Mouse (Mus musculus) kidney, embryonic 15.5 days (tissue): ENCODE measurements around the gene Tmem128. TPM values are rescaled to one million over a fixed set of nuclear protein-coding genes. Genes with fewer than 3 reads are reported as not detected.

Experiments
- ATAC-seq: fragments of 200-750 bp; cut with Nextera tagmentation; replicated peaks from 2 replicates; pipeline ENCODE4 v1.8.0; 2017; ENCODE audit warnings: moderate TSS enrichment; ENCODE audit not compliant: low FRiP score
- H3K27ac ChIP-seq: fragments of 300-500 bp; sonication (generic); 2 replicates; pipeline ENCODE4 v1.5.1; 2015; ENCODE audit warnings: mild to moderate bottlenecking, inconsistent platforms
- H3K27me3 ChIP-seq: fragments of 300-500 bp; sonication (generic); 2 replicates; pipeline ENCODE4 v1.6.1; 2015; ENCODE audit warnings: inconsistent platforms
- H3K36me3 ChIP-seq: fragments of 300-500 bp; sonication (generic); 2 replicates; pipeline ENCODE4 v1.6.1; 2015; ENCODE audit warnings: inconsistent platforms
- H3K4me1 ChIP-seq: fragments of 300-500 bp; sonication (generic); 2 replicates; pipeline ENCODE4 v1.6.1; 2015; ENCODE audit warnings: inconsistent platforms
- H3K4me2 ChIP-seq: fragments of 300-500 bp; sonication (generic); 2 replicates; pipeline ENCODE4 v1.6.1; 2015; ENCODE audit warnings: moderate library complexity, mild to moderate bottlenecking, inconsistent platforms
- H3K4me3 ChIP-seq: fragments of 300-500 bp; sonication (generic); replicated peaks from 2 replicates; pipeline ENCODE4 v1.5.1; 2015; ENCODE audit warnings: mild to moderate bottlenecking, inconsistent platforms
- H3K9ac ChIP-seq: fragments of 300-500 bp; sonication (generic); 2 replicates; pipeline ENCODE4 v1.6.1; 2015; ENCODE audit warnings: mild to moderate bottlenecking, inconsistent platforms
- H3K9me3 ChIP-seq: fragments of 300-500 bp; sonication (generic); replicated peaks from 2 replicates; pipeline ENCODE4 v1.6.1; 2016; ENCODE audit warnings: inconsistent platforms
- WGBS: fragments of 180-500 bp; shearing (Covaris S2); methylation state at CpG from one replicate; pipeline ENCODE4 v1.1.7; 2015; ENCODE audit warnings: mixed read lengths; 5-methylcytosine and 5-hydroxymethylcytosine counted together
- polyA plus RNA-seq: library from polyadenylated mRNA; unstranded; fragments of >200 nt; fragmentation: Nextera tagmentation; extraction: Ambion mirVana; gene quantifications from 2 replicates; pipeline ENCODE4 v1.2.1, GENCODE M21; 2015

The Tmem128 gene
- polyA plus RNA-seq, result 84.4 and 94.9 TPM in 2 replicates

DNA sequence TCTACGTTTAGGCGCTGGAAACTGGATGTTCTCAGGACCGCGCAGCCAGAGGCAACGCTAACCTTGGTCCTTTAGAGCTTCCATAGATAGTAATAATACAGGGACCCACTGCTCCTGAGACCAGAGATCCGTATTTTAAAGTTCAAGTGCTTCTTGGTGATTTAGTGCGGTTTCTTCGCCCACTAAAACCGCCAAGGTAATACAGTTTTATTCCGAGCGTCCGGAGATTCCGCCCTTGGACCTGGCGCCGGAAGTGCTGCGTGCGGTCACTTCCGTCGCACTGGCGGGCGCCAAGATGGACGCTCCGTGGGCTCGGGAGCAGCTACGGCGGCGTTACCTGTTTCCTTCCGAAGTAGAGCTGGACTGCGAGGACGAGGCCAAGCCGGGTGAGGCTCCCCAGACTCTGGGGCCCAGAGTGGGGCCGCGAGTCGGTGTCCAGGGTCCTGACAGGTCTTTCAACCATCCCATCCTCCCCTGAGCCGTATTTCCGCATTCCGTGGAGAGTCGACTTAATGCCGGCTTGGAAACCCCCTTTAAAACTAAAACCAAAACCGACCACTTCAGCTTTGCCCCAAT is at the start of gene Tmem128:
Gene Tmem128 (plus strand): TSS at position 79 of the 576 bp plus-strand sequence.
- Histone ChIP-seq H3K4me3 (peak within 1 kb of the TSS; percentile 79), H3K27me3 (no peaks in the 10 kb centered on the region), H3K9me3 (no peaks in the 10 kb centered on the region), H3K27ac (peak within 1 kb of the TSS; percentile 96), H3K9ac (peak within 1 kb of the TSS; percentile 76), H3K4me1 (peaks cover 14% of the 10 kb centered on the region; the same call in 1 of the 2 replicates), H3K4me2 (peak within 1 kb of the TSS; percentile 80), H3K36me3 (peaks cover 35% of the 10 kb centered on the region)
- under 1% methylated on average over 40 of the region's 40 CpGs for WGBS
- peak; percentile 61 for ATAC-seq

DNA sequence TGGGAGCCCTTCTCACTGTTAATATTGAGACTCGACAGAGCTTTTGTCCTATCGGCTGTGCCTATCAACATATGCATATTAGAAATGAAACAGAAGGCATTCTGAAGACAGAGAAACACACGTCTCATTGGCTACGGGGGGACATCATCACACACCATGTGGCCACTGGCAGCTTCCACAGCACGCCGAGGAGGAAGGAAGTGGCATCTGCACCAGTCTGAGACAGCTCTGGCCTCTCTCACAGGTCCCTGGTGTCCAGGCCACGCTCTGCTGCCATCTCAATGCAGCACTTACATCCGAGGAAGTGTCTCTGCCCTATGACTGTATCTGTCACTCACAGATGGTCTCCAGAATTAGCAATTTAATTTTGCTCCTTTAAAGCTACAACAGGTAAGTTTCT is 48.3 kb upstream of the Tmem128 start:
- WGBS, result 86% methylated on average over 8 of the region's 8 CpGs
- no peak overlapping the region for H3K4me3 ChIP-seq
- no peaks in the 10 kb centered on the region for H3K27me3 ChIP-seq
- H3K36me3 ChIP-seq, result peaks cover 76% of the 10 kb centered on the region
- ATAC-seq, result no peak
- H3K27ac ChIP-seq, result no peak overlapping the region
- no peak overlapping the region for H3K4me2 ChIP-seq
- H3K4me1 ChIP-seq, result no peaks in the 10 kb centered on the region
- H3K9ac ChIP-seq, result no peak overlapping the region
- no peaks in the 10 kb centered on the region for H3K9me3 ChIP-seq

DNA sequence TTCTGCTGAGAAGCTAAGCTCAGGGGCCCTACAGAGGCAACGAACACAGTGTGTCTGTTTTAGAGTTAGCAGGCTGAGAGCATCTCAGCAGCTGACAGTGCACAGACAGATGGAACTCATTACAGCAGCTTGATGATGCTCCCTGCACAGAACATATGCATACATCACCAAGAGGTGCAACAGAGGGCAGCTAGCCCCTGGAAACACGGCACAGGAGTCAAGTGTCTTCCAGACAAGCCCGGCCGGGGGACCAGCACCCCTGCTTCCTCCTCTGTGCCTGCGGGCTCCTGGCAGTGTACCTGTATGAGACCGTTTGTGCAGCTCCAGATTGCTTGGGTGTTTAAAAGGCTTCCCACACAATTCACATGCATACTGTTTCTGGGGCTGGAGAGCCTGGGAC is 47.0 kb upstream of the Tmem128 start:
- Histone ChIP-seq H3K4me1 (no peaks in the 10 kb centered on the region), H3K4me2 (no peak overlapping the region), H3K27me3 (no peaks in the 10 kb centered on the region), H3K4me3 (no peak overlapping the region), H3K9ac (no peak overlapping the region), H3K9me3 (no peaks in the 10 kb centered on the region), H3K27ac (no peak overlapping the region), H3K36me3 (peaks cover 76% of the 10 kb centered on the region)
- WGBS, result 80% methylated on average over 6 of the region's 6 CpGs
- no peak for ATAC-seq

DNA sequence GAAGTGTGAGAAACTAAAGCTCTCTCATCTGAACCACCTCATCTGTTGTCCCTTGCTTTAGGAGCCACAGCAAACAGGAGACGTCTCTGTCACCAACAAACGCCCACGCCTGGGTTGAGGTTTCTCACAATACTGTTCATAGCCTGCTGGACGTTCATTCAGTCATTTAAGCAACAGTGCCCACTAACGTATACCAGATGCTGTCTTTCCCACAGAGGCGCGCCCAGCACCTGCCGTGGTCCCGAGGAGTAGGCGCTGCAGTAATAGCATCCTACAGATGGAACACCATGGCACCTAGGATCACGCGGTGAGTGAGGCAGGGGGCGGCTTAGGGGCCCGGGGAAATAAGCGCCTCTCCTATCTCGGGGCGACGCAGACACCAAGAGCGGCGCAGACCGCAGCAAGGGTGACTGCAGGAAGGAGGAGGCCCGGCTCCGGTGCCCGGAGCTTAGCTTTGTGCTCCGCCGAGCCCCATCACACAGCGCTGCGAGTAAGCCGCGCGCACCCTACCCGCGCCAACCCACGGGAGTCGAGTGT is 40.1 kb upstream of the Tmem128 start:
- ATAC-seq, result no peak; the same call in 1 of the 2 replicates
- Histone ChIP-seq H3K4me3 (peak overlapping the region; percentile 95), H3K9ac (peak overlapping the region; percentile 85), H3K9me3 (no peaks in the 10 kb centered on the region), H3K27me3 (no peaks in the 10 kb centered on the region), H3K36me3 (peaks cover 26% of the 10 kb centered on the region), H3K27ac (peak overlapping the region; percentile 74), H3K4me1 (peaks cover 34% of the 10 kb centered on the region), H3K4me2 (peak overlapping the region; percentile 84)
- 2% methylated on average over 32 of the region's 35 CpGs for WGBS

DNA sequence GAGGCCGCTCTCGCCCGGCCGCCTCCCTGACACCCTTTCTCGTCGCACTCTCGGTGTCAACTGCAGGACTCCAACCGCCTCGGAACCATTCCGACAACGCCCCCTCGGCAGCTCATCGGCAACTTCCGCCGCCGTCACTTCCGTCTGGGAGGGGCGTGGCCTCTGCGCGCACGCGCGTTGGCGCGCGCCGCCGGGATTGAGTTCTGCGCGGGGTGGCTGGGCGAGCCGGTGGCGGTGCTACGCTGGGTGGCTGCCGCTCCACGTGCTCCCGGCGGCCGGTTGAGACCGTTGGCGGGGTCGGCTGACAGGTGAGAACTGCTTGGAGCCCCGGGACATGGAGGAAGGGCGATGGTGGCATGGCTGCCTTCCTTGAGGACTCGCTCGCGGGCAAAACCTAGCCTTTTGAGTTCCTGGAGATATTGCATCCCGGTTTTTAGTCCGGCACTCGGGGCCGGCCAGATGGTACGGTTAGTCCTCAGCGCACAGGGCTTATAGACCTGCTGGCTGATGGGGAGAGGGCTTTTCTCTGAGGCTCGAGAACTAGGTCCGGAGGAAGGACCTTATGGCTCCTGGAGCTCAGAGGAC is 39.6 kb upstream of the Tmem128 start, which contains the start of the genes Zbtb49 and Lyar:
Gene Zbtb49 (minus strand): TSS at position 130 of the 585 bp plus-strand sequence.
Gene Lyar (plus strand): TSS at position 143 of the 585 bp plus-strand sequence.
- H3K9me3 ChIP-seq, result no peaks in the 10 kb centered on the region
- peaks cover 27% of the 10 kb centered on the region for H3K36me3 ChIP-seq
- H3K27me3 ChIP-seq, result no peaks in the 10 kb centered on the region
- peaks cover 34% of the 10 kb centered on the region for H3K4me1 ChIP-seq
- peak; percentile 92 for ATAC-seq
- under 1% methylated on average over 55 of the region's 55 CpGs for WGBS
- H3K4me2 ChIP-seq, result peak within 1 kb of the TSS; percentile 84
- peak within 1 kb of the TSS; percentile 74 for H3K27ac ChIP-seq
- H3K9ac ChIP-seq, result peak within 1 kb of the TSS; percentile 85
- H3K4me3 ChIP-seq, result peak within 1 kb of the TSS; percentile 95

DNA sequence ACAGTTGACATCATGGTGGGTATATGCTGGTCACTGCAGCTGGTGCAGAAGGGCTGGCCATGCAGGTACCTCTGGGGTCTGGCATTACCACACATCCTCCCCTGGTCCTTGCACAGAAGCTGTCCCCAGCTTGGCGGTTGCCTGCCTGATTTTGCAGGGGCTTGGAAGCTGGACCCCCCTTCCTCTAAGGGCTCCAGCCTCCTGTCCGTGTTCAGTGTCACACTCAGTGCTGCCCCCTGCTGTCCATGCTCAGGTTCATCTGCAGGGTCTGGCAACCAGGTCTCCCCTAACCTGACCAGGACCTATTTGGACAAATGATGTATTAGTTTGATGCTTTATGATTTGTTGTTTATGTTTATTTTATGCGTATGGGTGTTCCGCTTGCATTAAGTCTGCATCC is 24.6 kb upstream of the Tmem128 start:
- Histone ChIP-seq H3K9ac (no peak overlapping the region), H3K4me2 (no peak overlapping the region), H3K9me3 (0 out of 2 replicates have a peak, but pooled peaks cover 3% of the 10 kb centered on the region), H3K27me3 (no peaks in the 10 kb centered on the region), H3K4me1 (no peaks in the 10 kb centered on the region), H3K27ac (no peak overlapping the region), H3K4me3 (no peak overlapping the region), H3K36me3 (peaks cover 61% of the 10 kb centered on the region)
- WGBS, result 82% methylated on average over 4 of the region's 4 CpGs
- no peak; the same call in 1 of the 2 replicates for ATAC-seq

DNA sequence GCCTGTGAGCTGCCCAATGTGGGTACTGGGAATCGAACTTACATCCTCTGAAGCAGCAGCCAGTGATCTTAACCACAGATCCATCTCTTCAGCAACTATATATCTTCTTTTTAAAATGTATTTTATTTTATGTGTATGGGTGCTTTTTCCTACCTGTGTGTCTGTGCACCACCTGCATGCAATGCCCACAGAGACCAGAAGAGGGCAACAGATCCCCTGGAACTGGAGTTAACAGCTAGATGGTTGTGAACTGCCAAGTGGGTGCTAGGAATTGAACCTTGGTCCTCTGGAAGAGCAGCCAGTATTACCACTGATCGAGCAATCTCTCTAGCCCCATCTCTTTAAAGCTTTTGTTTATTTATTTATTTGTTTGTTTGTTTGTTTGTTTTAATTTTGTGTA is 23.4 kb upstream of the Tmem128 start:
- WGBS, result 91% methylated on average over 2 of the region's 2 CpGs
- H3K27me3 ChIP-seq, result no peaks in the 10 kb centered on the region
- 0 out of 2 replicates have a peak, but pooled peaks cover 3% of the 10 kb centered on the region for H3K9me3 ChIP-seq
- no peak for ATAC-seq
- peaks cover 49% of the 10 kb centered on the region for H3K36me3 ChIP-seq
- no peak overlapping the region for H3K4me3 ChIP-seq
- H3K27ac ChIP-seq, result no peak overlapping the region
- no peak overlapping the region for H3K4me2 ChIP-seq
- H3K9ac ChIP-seq, result no peak overlapping the region
- peaks cover 5% of the 10 kb centered on the region; the same call in 1 of the 2 replicates for H3K4me1 ChIP-seq

DNA sequence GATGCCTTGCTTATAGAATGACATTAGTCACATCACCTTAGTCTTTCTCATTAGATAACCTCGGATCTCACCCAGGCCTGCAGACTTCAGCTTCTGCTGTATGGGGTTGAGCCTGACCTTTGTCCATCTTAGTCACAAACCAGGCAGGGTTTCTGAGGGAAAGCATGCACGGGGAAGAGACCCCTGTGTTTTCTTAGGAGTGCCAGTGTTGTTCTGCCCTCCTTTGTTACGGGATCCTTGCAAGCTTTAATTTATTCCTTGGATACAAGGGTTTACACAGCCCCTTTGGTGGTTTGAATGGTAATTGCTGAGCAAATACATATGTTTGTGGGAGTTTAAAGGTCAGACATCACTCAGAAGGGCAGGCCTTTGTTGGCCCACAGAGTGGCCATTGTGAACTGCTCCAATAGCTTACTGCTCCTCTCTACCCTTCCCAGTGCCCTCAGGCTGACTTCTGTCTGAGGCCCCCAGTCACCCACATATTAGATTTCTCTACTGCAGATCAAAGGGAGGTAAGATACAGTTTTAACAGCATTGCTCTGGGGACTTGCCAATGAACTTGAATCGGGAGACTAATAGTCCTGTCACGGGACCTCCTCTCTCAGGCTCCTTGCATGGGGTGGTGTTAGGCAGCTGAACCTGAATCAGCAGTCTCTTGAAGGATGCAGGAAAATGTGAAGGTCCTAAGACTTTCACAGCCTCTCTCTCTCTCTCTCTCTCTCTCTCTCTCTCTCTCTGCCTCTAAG is 19.1 kb upstream of the Tmem128 start:
- Histone ChIP-seq H3K4me1 (peaks cover 5% of the 10 kb centered on the region; the same call in 1 of the 2 replicates), H3K9me3 (0 out of 2 replicates have a peak, but pooled peaks cover 3% of the 10 kb centered on the region), H3K9ac (no peak overlapping the region), H3K4me3 (no peak overlapping the region), H3K4me2 (no peak overlapping the region), H3K36me3 (peaks cover 10% of the 10 kb centered on the region), H3K27ac (no peak overlapping the region), H3K27me3 (no peaks in the 10 kb centered on the region)
- ATAC-seq, result peak; percentile 73
- WGBS, result 18% methylated on average over 5 of the region's 5 CpGs

DNA sequence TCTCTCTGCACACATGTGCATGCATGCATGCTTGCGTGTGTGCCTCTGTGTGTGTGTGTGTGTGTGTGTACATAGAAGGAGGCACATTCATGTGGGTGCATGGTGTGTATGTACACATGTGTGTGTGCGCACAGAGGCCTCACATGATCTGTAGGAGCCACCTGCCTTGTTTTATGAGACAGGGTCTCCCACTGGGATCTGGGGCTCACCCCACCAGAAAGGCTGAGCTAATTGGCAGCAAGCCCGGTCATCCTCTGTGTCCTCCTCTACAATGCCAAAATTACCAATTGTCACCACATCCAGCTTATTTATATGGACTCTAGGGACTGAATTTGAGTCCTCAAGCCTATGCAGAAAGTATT is 18.5 kb upstream of the Tmem128 start:
- Histone ChIP-seq H3K4me3 (no peak overlapping the region), H3K4me2 (no peak overlapping the region), H3K27me3 (no peaks in the 10 kb centered on the region), H3K9me3 (0 out of 2 replicates have a peak, but pooled peaks cover under 1% of the 10 kb centered on the region), H3K36me3 (peaks cover 4% of the 10 kb centered on the region; the same call in 1 of the 2 replicates), H3K27ac (no peak overlapping the region), H3K4me1 (peaks cover 5% of the 10 kb centered on the region; the same call in 1 of the 2 replicates), H3K9ac (no peak overlapping the region)
- ATAC-seq, result 0 out of 2 replicates have a peak, but pooled peaks have one; percentile 12
- 71% methylated on average over 3 of the region's 3 CpGs for WGBS

DNA sequence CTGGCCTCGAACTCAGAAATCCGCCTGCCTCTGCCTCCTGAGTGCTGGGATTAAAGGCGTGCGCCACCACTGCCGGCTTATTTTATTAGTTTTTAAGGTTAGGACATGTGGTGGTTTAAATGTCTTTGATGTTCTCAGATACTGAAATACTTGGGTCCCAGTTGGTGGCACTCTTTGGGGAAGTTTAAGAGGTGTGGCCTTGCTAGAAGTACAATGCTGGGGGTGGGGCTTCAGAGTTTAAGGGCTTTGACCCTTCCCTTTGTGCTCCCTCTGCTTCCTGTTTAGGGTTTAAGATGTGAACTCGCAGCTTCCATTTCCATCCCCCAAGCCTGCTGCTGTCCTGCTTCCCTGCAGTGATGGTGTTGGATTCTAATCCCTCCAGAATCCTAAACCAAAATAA is 18.0 kb upstream of the Tmem128 start:
- WGBS, result 83% methylated on average over 6 of the region's 6 CpGs

DNA sequence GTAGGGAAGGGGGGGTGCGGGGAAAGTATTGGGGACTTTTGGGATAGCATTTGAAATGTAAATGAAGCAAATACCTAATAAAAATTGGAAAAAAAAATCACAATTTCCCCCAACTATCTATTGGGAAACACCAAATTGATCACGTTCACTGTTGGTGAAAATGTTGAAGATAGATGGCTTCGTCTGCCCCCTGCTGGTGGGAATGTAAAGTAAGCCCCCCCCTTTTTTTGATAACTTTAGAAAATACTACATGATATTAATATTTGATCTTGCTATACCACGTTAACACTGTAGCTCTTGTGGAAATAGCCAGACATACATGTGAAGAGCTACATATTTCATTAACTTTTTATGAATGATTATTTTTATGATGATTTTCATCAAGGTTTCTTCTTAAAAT is 4.8 kb upstream of the Tmem128 start:
- Histone ChIP-seq H3K9ac (no peak overlapping the region), H3K27me3 (no peaks in the 10 kb centered on the region), H3K4me1 (peaks cover 8% of the 10 kb centered on the region; the same call in 1 of the 2 replicates), H3K4me3 (no peak overlapping the region), H3K36me3 (no peaks in the 10 kb centered on the region), H3K4me2 (no peak overlapping the region), H3K27ac (no peak overlapping the region), H3K9me3 (no peaks in the 10 kb centered on the region)
- no peak for ATAC-seq
- 50% methylated on average over 4 of the region's 4 CpGs for WGBS

More for the DNA sequence above, 18.0 kb upstream of the Tmem128 start:
- Histone ChIP-seq H3K4me2 (no peak overlapping the region), H3K9ac (no peak overlapping the region), H3K4me3 (no peak overlapping the region), H3K4me1 (peaks cover 5% of the 10 kb centered on the region; the same call in 1 of the 2 replicates), H3K36me3 (no peaks in the 10 kb centered on the region), H3K27me3 (no peaks in the 10 kb centered on the region), H3K9me3 (no peaks in the 10 kb centered on the region), H3K27ac (no peak overlapping the region)
- ATAC-seq, result no peak
